Mouse (Mus musculus) heart, embryonic 15.5 days (tissue): ENCODE results near the gene Micu1. TPM values are rescaled to one million over a fixed set of nuclear protein-coding genes. Genes with fewer than 3 reads are reported as not detected.
"Not testable (repeated sequence)": the region's sequence is repeated elsewhere in the genome, so short reads cannot be mapped to it uniquely, and the experiment has no call there.

ENCODE experiments used
- ATAC-seq: fragments of 200-750 bp; cut with Nextera tagmentation; replicated peaks from 2 replicates; pipeline ENCODE4 v1.8.0; 2017; ENCODE audit warnings: low read depth, moderate TSS enrichment; ENCODE audit not compliant: insufficient number of reproducible peaks, insufficient read depth, low FRiP score
- H3K27ac ChIP-seq: fragments of 300-500 bp; sonication (generic); 2 replicates; pipeline ENCODE4 v1.5.1; 2015; ENCODE audit warnings: mild to moderate bottlenecking, inconsistent platforms
- H3K27me3 ChIP-seq: fragments of 300-500 bp; sonication (generic); 2 replicates; pipeline ENCODE4 v1.6.1; 2015; ENCODE audit warnings: inconsistent platforms
- H3K36me3 ChIP-seq: fragments of 300-500 bp; sonication (generic); 2 replicates; pipeline ENCODE4 v1.6.1; 2015; ENCODE audit warnings: mild to moderate bottlenecking, inconsistent platforms
- H3K4me1 ChIP-seq: fragments of 300-500 bp; sonication (generic); replicated peaks from 2 replicates; pipeline ENCODE4 v1.6.1; 2015; ENCODE audit warnings: inconsistent platforms
- H3K4me2 ChIP-seq: fragments of 300-500 bp; sonication (generic); 2 replicates; pipeline ENCODE4 v1.6.1; 2015; ENCODE audit warnings: inconsistent platforms, mild to moderate bottlenecking, moderate library complexity
- H3K4me3 ChIP-seq: fragments of 300-500 bp; sonication (generic); 2 replicates; pipeline ENCODE4 v1.5.1; 2015; ENCODE audit warnings: mild to moderate bottlenecking, inconsistent platforms
- H3K9ac ChIP-seq: fragments of 300-500 bp; sonication (generic); 2 replicates; pipeline ENCODE4 v1.6.1; 2015; ENCODE audit warnings: mild to moderate bottlenecking, inconsistent platforms
- H3K9me3 ChIP-seq: fragments of 300-500 bp; sonication (generic); replicated peaks from 2 replicates; pipeline ENCODE4 v1.6.1; 2016; ENCODE audit warnings: inconsistent platforms
- WGBS: fragments of 180-500 bp; shearing (Covaris S2); methylation state at CpG from one replicate; pipeline ENCODE4 v1.1.7; 2015; ENCODE audit warnings: mixed read lengths; 5-methylcytosine and 5-hydroxymethylcytosine counted together
- polyA plus RNA-seq: library from polyadenylated mRNA; unstranded; fragments of >200 nt; fragmentation: Nextera tagmentation; extraction: Ambion mirVana; gene quantifications from 2 replicates; pipeline ENCODE4 v1.2.1, GENCODE M21; 2015

Gene Micu1
- 32.7 and 44.2 TPM in 2 replicates for polyA plus RNA-seq

DNA sequence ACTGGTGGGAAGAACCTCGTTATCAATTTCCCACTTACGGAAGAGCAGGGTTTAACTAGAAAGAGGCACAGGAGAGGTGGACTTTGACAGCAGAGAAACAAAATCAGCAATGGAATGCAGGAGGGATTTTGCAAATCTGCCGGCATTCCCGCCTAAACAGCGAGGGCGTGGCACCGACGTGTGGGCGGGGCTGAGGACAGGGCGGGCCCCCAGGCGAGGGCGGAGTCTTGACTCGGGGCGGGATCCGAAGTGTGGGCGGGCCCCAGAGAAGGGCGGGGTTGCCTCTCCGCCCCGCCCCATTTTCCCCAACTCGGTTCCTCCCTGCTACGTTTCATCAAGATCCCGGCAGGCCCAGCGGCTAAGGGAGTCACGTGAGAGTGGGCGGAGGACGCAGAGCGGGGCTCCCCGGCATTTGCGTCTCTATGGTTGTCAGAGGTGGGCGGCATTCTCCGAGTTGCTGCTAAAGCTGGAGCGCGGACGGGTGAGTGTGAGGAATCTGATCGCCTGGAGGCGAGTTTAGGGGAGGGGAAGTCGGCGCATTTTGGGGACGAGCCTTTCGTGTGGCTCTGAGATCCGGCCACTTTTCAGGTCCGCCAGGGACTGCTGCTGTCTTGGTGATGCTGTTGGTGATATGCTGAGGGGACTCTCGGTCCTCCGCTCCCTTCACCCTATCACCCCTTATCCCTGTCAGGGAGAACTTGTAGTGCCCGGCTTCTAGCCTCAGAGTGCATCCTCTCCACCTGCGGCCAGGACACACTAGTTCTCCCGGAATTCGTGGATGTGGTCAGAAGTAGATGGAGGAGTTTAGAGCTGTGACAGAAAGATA lies at the start of gene Micu1:
Micu1 (plus strand) TSS at position 271 of the 826 bp plus-strand sequence.
- H3K4me1 ChIP-seq, result peaks cover 8% of the 10 kb centered on the region
- H3K36me3 ChIP-seq, result no peaks in the 10 kb centered on the region
- no peaks in the 10 kb centered on the region for H3K9me3 ChIP-seq
- H3K9ac ChIP-seq, result peak within 1 kb of the TSS; percentile 79
- H3K27ac ChIP-seq, result peak within 1 kb of the TSS; percentile 77
- H3K4me2 ChIP-seq, result peak within 1 kb of the TSS; percentile 87
- H3K27me3 ChIP-seq, result no peaks in the 10 kb centered on the region
- peak; percentile 98 for ATAC-seq
- WGBS, result under 1% methylated on average over 48 of the region's 48 CpGs
- peak within 1 kb of the TSS; percentile 77 for H3K4me3 ChIP-seq

DNA sequence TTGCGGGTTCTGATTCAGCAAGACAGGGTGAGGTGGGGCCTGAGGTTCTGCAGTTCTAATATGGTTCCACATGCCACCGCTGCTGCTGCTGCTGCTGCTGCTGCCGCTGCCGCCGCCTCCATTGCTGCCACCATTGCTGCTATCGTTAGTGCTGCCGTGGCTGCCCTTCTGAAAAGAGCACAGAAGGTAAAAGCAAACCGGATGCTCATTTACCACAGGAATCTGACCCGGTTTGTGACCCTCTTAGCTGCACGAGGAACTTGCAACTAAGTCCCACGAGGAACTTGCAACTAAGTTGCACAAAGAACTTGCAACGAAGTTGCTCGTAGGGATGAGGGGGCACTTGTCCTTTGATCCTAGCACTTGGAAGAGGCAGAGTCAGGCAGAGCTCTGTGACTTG lies 45.5 kb upstream of the Micu1 start:
- Histone ChIP-seq H3K9me3 (0 out of 2 replicates have a peak, but pooled peaks cover 5% of the 10 kb centered on the region), H3K27me3 (no peaks in the 10 kb centered on the region), H3K9ac (no peak overlapping the region), H3K4me1 (no peaks in the 10 kb centered on the region), H3K27ac (no peak overlapping the region), H3K36me3 (no peaks in the 10 kb centered on the region), H3K4me3 (no peak overlapping the region), H3K4me2 (no peak overlapping the region)
- no peak for ATAC-seq
- 79% methylated on average over 13 of the region's 13 CpGs for WGBS

DNA sequence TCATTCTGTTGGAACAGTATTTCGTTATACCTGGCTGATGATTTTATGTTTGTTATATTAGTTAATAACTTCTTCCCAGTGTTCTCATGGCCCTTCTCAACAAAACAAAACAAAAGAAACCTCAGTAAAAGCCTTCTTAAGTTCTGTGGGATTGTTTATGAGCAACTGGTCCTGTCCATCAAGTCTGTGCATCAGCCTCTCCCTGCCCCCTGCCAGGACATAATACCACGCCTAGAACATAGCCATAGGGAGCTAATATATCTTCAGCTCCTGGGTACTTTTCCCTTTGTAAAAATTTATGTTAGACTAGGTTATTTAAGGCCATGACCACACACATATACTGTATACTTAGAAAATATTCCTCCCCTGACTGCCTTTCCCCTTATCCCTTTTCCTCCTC lies 37.5 kb upstream of the Micu1 start:
- 0 out of 2 replicates have a peak, but pooled peaks cover 5% of the 10 kb centered on the region for H3K9me3 ChIP-seq
- peaks cover 4% of the 10 kb centered on the region for H3K4me1 ChIP-seq
- ATAC-seq, result no peak
- H3K27ac ChIP-seq, result no peak overlapping the region
- H3K27me3 ChIP-seq, result no peaks in the 10 kb centered on the region
- H3K9ac ChIP-seq, result no peak overlapping the region
- no peak overlapping the region for H3K4me2 ChIP-seq
- no peak overlapping the region for H3K4me3 ChIP-seq
- WGBS, result 59% methylated on average over 2 of the region's 2 CpGs
- H3K36me3 ChIP-seq, result no peaks in the 10 kb centered on the region

DNA sequence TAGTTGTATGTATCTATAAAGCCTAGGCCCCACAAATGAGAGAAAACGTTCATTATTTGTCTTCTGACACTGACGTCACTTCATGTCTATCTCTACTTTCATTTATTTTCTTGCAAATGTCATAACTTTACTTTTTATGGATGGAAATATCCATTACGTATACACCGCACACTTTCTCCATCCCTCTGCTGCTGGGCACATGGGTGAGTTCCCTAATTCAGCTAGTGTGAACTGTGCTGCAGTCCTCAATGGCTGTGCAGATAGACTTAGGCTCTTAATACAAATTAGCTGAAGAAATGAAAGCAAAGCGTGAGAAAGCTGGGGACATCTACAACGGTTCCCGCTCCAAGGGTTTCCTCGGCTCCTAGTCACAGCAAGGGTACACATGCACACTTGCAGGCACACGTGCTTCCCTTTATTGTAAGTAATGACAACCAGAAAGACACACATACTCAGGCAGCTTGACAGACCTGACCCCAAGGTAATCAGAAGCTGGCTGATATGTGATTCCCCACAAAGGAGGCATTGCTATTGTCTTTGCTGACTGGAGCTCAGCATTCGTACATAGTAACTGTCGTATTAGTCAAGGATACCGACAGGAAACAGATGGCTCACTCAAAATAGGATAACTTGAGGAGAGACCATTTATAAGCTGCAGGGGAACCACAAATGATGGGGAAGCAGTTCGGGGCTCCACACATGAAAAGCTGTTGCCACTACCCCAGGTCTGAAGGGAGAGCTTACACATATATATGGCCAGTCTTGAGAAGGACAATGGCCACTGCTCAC lies 36.6 kb upstream of the Micu1 start:
- Histone ChIP-seq H3K36me3 (no peaks in the 10 kb centered on the region), H3K27me3 (no peaks in the 10 kb centered on the region), H3K27ac (no peak overlapping the region), H3K9me3 (0 out of 2 replicates have a peak, but pooled peaks cover 1% of the 10 kb centered on the region), H3K4me2 (no peak overlapping the region), H3K4me1 (peaks cover 4% of the 10 kb centered on the region), H3K9ac (no peak overlapping the region), H3K4me3 (no peak overlapping the region)
- no peak for ATAC-seq
- WGBS, result 59% methylated on average over 13 of the region's 13 CpGs

DNA sequence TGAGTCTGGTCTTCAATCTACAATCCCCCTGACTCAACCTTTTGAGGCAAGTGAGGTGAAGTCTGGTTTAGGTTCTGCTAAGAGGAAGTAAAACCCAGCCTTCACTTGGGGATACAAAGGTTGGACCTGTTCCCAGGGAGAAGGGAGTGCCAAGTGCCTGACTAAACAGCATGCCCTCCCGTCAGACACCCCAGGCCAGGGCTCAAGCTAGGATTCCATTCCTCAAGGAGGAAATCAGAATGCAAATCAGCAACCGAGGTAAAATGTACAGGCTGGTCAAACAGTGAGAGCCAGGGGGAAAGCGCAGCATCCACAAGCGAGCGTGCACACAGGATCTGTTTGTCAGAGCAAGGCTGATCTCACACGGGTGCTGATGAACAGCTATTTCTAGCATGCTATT lies 34.9 kb upstream of the Micu1 start:
- no peak overlapping the region for H3K9ac ChIP-seq

DNA sequence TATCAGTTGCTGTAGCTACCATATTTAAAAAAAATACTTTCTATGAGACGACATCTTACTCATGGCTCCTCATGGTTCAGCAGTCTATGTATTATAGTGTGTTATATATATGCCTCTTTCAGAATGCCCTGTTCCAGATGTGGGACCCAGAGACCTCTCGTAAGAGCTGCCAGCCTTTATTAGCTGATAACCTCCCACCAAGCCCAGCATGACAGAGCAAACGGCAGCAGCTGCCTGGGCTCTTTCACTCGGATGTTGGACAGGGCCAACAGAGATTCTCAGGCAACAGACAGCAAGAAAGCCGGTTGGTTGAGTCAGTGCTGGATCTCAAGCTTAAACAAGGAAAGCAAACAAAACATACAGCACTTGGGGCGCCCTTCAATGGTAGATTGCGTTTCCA lies 33.8 kb upstream of the Micu1 start:
- Histone ChIP-seq H3K9me3 (no peaks in the 10 kb centered on the region), H3K27ac (no peak overlapping the region), H3K36me3 (no peaks in the 10 kb centered on the region), H3K9ac (no peak overlapping the region), H3K4me3 (no peak overlapping the region), H3K27me3 (no peaks in the 10 kb centered on the region), H3K4me2 (no peak overlapping the region), H3K4me1 (peaks cover 4% of the 10 kb centered on the region)
- ATAC-seq, result no peak
- WGBS, result 60% methylated on average over 7 of the region's 7 CpGs

More for the DNA sequence above, 34.9 kb upstream of the Micu1 start:
- Histone ChIP-seq H3K4me3 (no peak overlapping the region), H3K27ac (peak overlapping the region; percentile 35; the same call in 1 of the 2 replicates), H3K27me3 (no peaks in the 10 kb centered on the region), H3K36me3 (no peaks in the 10 kb centered on the region), H3K4me2 (no peak overlapping the region), H3K4me1 (peaks cover 4% of the 10 kb centered on the region), H3K9me3 (no peaks in the 10 kb centered on the region)
- WGBS, result 37% methylated on average over 6 of the region's 6 CpGs
- ATAC-seq, result no peak

DNA sequence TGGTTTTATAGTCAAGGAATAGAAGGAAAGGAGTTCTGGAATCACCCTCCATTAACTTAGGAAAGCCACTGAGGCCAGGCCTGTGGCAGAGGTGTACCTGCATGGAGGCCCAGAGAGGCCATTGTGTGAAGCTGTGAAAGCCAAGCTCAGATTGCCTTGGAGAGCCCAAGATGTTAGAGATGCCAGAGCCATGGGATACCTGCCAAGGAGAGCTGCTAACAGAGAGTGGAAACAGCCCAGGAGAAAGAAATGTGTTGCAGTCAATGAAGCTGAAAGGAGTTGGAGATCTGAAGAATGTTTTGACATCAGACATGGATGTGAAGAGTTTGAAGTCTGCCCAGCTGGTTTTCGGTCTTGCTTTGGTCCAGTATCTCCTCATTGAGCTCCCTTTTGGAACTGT lies 24.4 kb upstream of the Micu1 start:
- Histone ChIP-seq H3K4me3 (no peak overlapping the region), H3K27ac (no peak overlapping the region), H3K36me3 (no peaks in the 10 kb centered on the region), H3K4me2 (no peak overlapping the region), H3K4me1 (no peaks in the 10 kb centered on the region), H3K9me3 (no peaks in the 10 kb centered on the region), H3K9ac (no peak overlapping the region), H3K27me3 (no peaks in the 10 kb centered on the region)
- no peak for ATAC-seq
- WGBS, result 82% methylated on average over 1 of the region's 1 CpGs

DNA sequence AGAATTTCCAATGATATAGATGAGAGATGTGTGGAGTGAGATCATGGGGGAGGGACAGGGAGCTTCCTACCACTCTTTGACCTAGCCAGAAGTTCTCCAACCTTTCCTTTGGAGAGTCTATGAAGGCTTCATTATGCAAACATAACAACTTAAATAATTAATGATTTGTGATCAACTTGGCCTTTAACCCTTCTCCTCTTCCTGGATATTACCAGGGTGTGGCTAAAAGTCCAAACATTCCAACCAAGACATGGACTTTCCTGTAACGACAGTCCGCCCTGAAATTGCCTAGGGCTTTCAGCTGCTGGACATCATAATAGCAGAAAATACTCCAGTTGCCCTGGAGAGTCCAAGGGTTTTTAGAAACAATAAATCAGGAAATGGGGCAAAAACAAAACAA lies 23.1 kb upstream of the Micu1 start:
- H3K4me3 ChIP-seq, result no peak overlapping the region
- H3K4me2 ChIP-seq, result no peak overlapping the region
- no peak overlapping the region for H3K9ac ChIP-seq
- WGBS, result 76% methylated on average over 2 of the region's 2 CpGs
- H3K36me3 ChIP-seq, result no peaks in the 10 kb centered on the region
- H3K27me3 ChIP-seq, result no peaks in the 10 kb centered on the region
- H3K4me1 ChIP-seq, result no peaks in the 10 kb centered on the region
- H3K9me3 ChIP-seq, result no peaks in the 10 kb centered on the region
- no peak overlapping the region for H3K27ac ChIP-seq
- ATAC-seq, result no peak

DNA sequence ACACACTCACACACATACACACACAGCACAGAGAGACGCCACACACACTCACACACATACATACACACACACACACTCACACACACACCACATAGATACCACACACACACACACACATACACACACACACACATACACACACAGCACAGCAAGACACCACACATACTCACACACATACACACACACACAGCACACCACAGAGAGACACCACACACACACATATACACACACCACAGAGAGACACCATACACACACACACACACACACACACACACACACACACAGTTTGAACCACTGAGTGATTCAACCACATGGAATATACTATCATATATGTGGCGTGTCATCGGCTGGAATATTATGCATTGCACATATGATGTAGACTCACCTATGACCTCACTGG lies 16.7 kb upstream of the Micu1 start:
- H3K36me3 ChIP-seq, H3K4me3 ChIP-seq, H3K27ac ChIP-seq, H3K4me1 ChIP-seq, H3K27me3 ChIP-seq, ATAC-seq, H3K9ac ChIP-seq, H3K4me2 ChIP-seq, H3K9me3 ChIP-seq: not testable (repeated sequence)
- 91% methylated on average over 3 of the region's 3 CpGs for WGBS

DNA sequence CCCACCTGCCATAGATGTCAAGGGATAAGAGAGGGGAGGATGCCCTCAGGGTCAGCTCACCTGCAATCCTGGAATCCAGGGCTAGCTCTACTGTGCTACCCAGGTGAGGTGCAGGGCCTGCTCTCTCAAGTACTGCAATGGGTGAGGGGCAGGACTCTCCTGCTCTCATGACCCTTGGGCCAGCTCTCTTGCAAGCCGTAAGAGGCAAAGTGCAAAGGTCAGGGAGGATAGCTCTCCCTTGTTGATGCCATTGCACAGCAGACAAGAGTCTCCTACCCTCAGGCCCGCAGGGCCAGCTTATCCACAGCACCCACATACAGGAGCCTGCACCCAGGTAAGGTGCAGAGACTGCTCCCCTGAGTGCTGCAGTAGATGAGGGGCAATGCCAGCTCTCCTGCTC lies 15.2 kb upstream of the Micu1 start:
- Histone ChIP-seq H3K4me3 (no peak overlapping the region), H3K9me3 (no peaks in the 10 kb centered on the region), H3K27me3 (no peaks in the 10 kb centered on the region), H3K9ac (no peak overlapping the region), H3K36me3 (no peaks in the 10 kb centered on the region), H3K27ac (no peak overlapping the region), H3K4me1 (no peaks in the 10 kb centered on the region), H3K4me2 (no peak overlapping the region)
- ATAC-seq, result no peak
- 70% methylated on average over 2 of the region's 2 CpGs for WGBS

DNA sequence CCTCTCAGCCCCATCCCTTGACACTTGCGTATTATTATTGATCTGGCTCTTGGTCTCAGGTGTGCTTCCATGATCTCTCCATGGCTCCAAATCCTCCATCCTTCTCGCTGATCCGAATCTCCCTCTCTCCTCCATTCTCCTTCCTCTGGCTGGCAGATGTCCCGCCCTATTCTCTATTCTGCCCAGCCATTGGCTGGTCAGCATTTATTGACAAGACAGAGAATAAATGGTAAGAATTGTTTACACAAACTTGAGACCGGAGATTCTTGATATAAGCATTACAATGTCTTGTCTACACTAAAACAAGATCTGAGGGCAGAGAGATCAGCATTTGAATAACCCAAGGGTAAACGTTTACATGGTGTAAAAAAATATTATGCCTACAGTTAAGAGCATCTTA lies 12.4 kb upstream of the Micu1 start:
- Histone ChIP-seq H3K4me2 (no peak overlapping the region), H3K9me3 (no peaks in the 10 kb centered on the region), H3K27me3 (no peaks in the 10 kb centered on the region), H3K27ac (no peak overlapping the region), H3K9ac (no peak overlapping the region), H3K4me1 (no peaks in the 10 kb centered on the region), H3K4me3 (no peak overlapping the region), H3K36me3 (no peaks in the 10 kb centered on the region)
- WGBS, result 57% methylated on average over 6 of the region's 6 CpGs
- ATAC-seq, result no peak
